ENCODE assay signal across 15 mouse cellular contexts in genomic region chr3:80845634-80846033, GRCm38 (mm10).
"Had no signal": no experiment of that assay in that cellular context is flagged by ENCODE, and none has a peak within 500 bp of the region (broad histone marks: within the 10 kb centered on the region; RNA-seq: fewer than 3 reads in every experiment).

No protein-coding gene starts in this region.

- H3K27ac ChIP-seq: kidney, embryonic 15.5 days; layer of hippocampus, adult 2 months; limb, embryonic 12.5 days; liver, embryonic 14.5 days; midbrain, embryonic 13.5 days; neural tube, embryonic 15.5 days; stomach, embryonic 15.5 days had no signal

- H3K4me2 ChIP-seq: kidney, embryonic 15.5 days; limb, embryonic 12.5 days; midbrain, embryonic 13.5 days; neural tube, embryonic 15.5 days; stomach, embryonic 15.5 days had no signal

- H3K4me1 ChIP-seq: kidney, embryonic 15.5 days; limb, embryonic 12.5 days; midbrain, embryonic 13.5 days; neural tube, embryonic 15.5 days; stomach, embryonic 15.5 days had no signal

- DNase-seq: kidney, adult 18-20 months; kidney, postnatal 25 days; liver; lung, adult 2 months; lung, postnatal 36 days; right cerebral cortex, postnatal 14 days; thymus, postnatal 4 days had no signal

- H3K36me3 ChIP-seq: kidney, embryonic 15.5 days; midbrain, embryonic 13.5 days; stomach, embryonic 15.5 days had no signal

- H3K27me3 ChIP-seq: kidney, embryonic 15.5 days; limb, embryonic 12.5 days; midbrain, embryonic 13.5 days; neural tube, embryonic 15.5 days; stomach, embryonic 15.5 days had no signal

- H3K9ac ChIP-seq: kidney, embryonic 15.5 days; limb, embryonic 12.5 days; liver, embryonic 14.5 days; midbrain, embryonic 13.5 days; neural tube, embryonic 15.5 days; stomach, embryonic 15.5 days had no signal

- H3K9me3 ChIP-seq: kidney, embryonic 15.5 days; limb, embryonic 12.5 days; midbrain, embryonic 13.5 days; neural tube, embryonic 15.5 days; stomach, embryonic 15.5 days had no signal

- ATAC-seq: lung, postnatal 0 days; midbrain, embryonic 13.5 days had no signal

- H3K4me3 ChIP-seq: kidney, embryonic 15.5 days; layer of hippocampus, adult 2 months; limb, embryonic 12.5 days; midbrain, embryonic 13.5 days; neural tube, embryonic 15.5 days; stomach, embryonic 15.5 days had no signal
